Mouse (Mus musculus): ENCODE measurements around the gene Mxd4. TPM values are rescaled to one million over a fixed set of nuclear protein-coding genes. Genes with fewer than 3 reads are reported as not detected.

The Mxd4 gene
- polyA plus RNA-seq, 1 experiment from 2014 or later = 44.3 TPM

DNA sequence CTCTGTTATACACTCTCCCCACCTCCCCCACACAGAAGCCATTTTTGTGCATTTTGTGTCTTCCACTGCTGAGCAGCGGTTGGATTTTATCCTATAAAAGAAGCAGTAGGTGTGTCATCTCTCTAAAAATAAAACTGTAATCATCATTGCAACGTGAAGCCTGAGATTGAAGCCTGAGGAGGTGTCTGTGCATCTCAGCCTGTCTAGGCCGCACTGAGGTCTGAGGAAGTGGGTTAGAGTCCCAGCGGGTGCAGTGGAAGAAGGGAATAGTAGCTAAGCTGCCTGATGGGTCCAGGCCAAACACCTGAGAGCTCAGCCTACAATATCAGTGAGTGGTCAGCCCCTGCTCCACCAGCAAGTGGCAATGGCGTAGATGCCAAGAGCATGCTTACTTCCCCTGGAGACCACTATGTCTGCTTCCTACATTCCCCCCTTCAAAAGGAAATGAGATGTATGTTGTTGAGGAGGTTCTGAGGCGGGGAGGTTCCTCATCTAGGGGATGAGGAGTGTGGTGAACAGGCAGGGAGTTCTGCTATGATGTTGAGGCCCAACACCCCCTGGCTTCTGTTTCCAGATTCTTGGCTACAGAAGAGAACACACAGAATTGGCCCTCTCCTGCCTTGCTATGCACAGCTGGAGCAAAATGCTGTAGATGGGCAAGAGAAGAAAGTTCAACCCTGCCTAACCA is 7.6 kb upstream of the Mxd4 start:
- no peak for ATAC-seq (replicated peaks; ENCODE audit: low FRiP score)
- 86% methylated on average over 6 of the region's 6 CpGs for WGBS
- H3K9me3 ChIP-seq (replicated peaks) = no peaks in the 10 kb centered on the region
- H3K4me3 ChIP-seq (replicated peaks) = no peak overlapping the region
- H3K27ac ChIP-seq = no peak overlapping the region
- H3K9ac ChIP-seq = no peak overlapping the region
- no peak overlapping the region for H3K4me2 ChIP-seq
- H3K4me1 ChIP-seq = peaks cover 5% of the 10 kb centered on the region; the same call in 1 of the 2 replicates
- no peaks in the 10 kb centered on the region for H3K36me3 ChIP-seq
- no peaks in the 10 kb centered on the region for H3K27me3 ChIP-seq

DNA sequence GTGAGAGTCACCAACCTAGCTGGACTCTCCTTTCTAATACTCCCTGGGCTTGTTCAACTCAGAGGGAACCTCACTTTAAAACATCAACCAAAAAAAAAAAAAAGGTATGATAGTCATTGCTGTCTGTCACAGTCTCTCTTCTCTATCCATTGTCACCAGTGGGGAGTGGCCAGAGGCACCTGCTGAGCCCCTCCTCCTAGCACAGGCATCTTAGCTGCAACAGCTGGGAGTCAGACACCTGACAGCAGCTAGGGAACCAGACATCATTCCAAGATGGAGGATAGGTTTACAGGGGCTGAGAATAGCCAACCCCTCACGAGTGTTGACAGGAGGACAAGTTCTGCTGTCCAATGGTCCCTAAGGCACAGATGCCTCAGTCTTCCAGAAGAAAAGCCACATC is 6.9 kb upstream of the Mxd4 start:
- Histone ChIP-seq H3K4me1 (peaks cover 5% of the 10 kb centered on the region; the same call in 1 of the 2 replicates), H3K4me2 (no peak overlapping the region), H3K36me3 (no peaks in the 10 kb centered on the region), H3K9me3 (replicated peaks) (no peaks in the 10 kb centered on the region), H3K9ac (no peak overlapping the region), H3K27me3 (no peaks in the 10 kb centered on the region), H3K4me3 (replicated peaks) (no peak overlapping the region), H3K27ac (no peak overlapping the region)
- no peak for ATAC-seq (replicated peaks; ENCODE audit: low FRiP score)
- 63% methylated on average over 1 of the region's 1 CpGs for WGBS

DNA sequence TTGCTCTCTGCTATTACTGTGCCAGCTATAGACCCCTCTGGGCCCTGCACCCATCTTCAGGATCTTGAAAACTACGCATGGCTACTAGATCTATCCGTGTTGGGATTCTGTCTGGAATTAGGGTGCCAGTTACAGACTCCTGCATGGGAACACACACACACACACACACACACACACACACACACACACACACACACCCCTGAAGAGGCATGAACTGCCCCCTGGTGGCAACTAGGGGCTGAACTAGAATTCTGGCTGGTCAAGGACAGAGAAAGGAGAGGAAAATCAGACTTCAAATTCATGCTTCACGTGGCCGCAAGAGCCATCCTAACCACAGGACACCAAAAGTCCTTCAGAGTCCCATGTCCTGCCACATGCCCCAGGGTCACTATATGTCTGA is 4.3 kb upstream of the Mxd4 start:
- Histone ChIP-seq H3K4me2 (no peak overlapping the region), H3K4me3 (replicated peaks) (no peak overlapping the region), H3K4me1 (peaks cover 16% of the 10 kb centered on the region), H3K9me3 (replicated peaks) (no peaks in the 10 kb centered on the region), H3K9ac (no peak overlapping the region), H3K36me3 (no peaks in the 10 kb centered on the region), H3K27ac (no peak overlapping the region), H3K27me3 (no peaks in the 10 kb centered on the region)
- WGBS = 79% methylated on average over 4 of the region's 4 CpGs
- no peak for ATAC-seq (replicated peaks; ENCODE audit: low FRiP score)

DNA sequence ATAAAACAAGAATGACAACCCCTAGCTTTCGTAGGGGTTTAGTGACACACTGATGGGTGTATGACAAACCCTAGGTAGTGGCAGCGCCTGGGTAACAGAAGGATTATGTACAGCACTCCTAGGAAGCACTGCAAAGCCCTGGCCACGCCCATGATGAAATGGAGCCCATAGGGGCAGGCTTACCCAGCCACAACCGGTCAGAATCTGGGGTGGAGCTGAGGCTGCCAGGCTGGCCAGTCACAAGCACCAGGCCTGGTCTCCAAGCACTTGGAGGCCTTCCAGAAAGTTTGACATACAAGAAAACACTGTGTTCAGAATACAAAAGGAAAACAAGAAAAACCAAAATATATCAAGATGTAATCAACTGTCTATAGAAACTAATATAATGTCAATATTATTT is 3.5 kb upstream of the Mxd4 start:
- Histone ChIP-seq H3K36me3 (no peaks in the 10 kb centered on the region), H3K9ac (no peak overlapping the region), H3K27me3 (no peaks in the 10 kb centered on the region), H3K4me3 (replicated peaks) (no peak overlapping the region), H3K9me3 (replicated peaks) (no peaks in the 10 kb centered on the region), H3K4me1 (peaks cover 23% of the 10 kb centered on the region), H3K27ac (no peak overlapping the region), H3K4me2 (no peak overlapping the region)
- WGBS = 51% methylated on average over 4 of the region's 4 CpGs
- ATAC-seq (replicated peaks; ENCODE audit: low FRiP score) = no peak

DNA sequence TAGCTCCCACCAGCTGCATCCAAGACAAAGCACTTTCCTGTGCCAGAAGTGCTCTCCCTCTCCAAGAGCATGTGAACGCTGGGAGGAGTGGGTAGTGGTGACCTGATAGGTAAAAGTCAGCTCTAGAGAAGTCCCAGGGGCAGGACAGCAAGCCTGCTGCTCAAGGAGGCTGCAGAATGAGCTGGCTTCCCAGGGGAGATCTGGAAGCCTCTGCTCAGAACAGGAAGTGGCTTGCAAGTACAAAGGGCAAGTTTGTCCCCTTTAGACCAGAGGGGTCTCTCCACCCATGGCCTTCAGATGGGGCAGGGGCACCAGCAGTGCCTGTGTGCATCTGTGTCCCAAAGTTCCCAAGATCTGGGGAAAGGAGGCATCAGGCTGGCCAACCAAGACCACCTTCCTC is 2.0 kb upstream of the Mxd4 start:
- no peak overlapping the region for H3K9ac ChIP-seq
- no peak overlapping the region for H3K4me3 ChIP-seq (replicated peaks)
- no peak overlapping the region for H3K4me2 ChIP-seq
- no peak for ATAC-seq (replicated peaks; ENCODE audit: low FRiP score)
- no peak overlapping the region for H3K27ac ChIP-seq
- no peaks in the 10 kb centered on the region for H3K9me3 ChIP-seq (replicated peaks)
- H3K27me3 ChIP-seq = no peaks in the 10 kb centered on the region
- H3K4me1 ChIP-seq = peaks cover 38% of the 10 kb centered on the region
- 71% methylated on average over 1 of the region's 1 CpGs for WGBS
- 0 out of 2 replicates have a peak, but pooled peaks cover 4% of the 10 kb centered on the region for H3K36me3 ChIP-seq

DNA sequence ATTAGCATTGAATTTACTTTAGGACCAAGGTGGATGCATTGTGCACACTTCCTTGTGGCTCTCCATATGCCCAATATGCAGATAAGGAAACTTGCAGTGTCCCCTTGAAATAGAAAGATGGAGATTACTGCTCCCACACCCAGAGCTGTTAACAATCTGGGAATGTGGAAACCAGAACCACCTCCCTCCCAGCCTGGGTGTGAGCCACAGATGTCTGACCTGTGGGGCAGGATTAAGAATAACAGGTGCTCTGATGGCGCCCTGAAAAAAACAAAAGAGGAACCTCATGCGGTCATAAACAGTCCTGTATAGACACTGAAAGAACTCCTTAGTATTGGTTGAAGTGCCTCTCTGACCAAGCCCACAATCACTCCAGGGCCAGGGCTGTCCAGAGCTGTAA is 1.3 kb upstream of the Mxd4 start:
- WGBS = 66% methylated on average over 2 of the region's 2 CpGs
- peak overlapping the region; percentile 92; the same call in 1 of the 2 replicates for H3K27ac ChIP-seq
- peak overlapping the region; percentile 65 for H3K4me2 ChIP-seq
- H3K4me3 ChIP-seq (replicated peaks) = peak overlapping the region; percentile 67; the same call in 1 of the 2 replicates
- 0 out of 2 replicates have a peak, but pooled peaks cover 10% of the 10 kb centered on the region for H3K36me3 ChIP-seq
- no peaks in the 10 kb centered on the region for H3K9me3 ChIP-seq (replicated peaks)
- no peak for ATAC-seq (replicated peaks; ENCODE audit: low FRiP score)
- H3K4me1 ChIP-seq = peaks cover 43% of the 10 kb centered on the region
- H3K9ac ChIP-seq = no peak overlapping the region
- no peaks in the 10 kb centered on the region for H3K27me3 ChIP-seq

DNA sequence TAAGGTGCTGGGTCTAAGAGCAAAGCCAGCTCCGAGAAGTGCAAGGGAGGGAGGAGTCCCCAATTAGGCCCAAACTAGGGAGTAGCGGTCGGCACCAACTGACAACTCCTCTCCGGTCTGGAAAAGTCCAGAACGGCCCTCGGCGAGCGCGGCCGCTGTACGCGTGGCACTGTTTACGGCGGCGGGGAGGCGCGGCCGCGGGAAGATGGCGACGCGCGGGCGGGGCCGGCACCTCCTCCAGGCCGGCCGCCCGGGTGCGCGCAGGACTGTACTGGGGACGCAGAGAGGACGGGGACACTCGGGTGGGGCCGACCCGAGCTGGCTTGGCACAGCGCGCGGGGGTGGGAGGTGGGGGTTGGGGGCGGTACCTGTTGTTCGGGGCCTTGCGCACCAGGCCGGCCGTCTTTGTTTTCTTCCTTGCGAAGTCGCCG is 544 bp downstream of the Mxd4 start:
- Histone ChIP-seq H3K4me1 (peaks cover 57% of the 10 kb centered on the region), H3K4me3 (replicated peaks) (peak overlapping the region; percentile 67)
- WGBS = under 1% methylated on average over 46 of the region's 46 CpGs

DNA sequence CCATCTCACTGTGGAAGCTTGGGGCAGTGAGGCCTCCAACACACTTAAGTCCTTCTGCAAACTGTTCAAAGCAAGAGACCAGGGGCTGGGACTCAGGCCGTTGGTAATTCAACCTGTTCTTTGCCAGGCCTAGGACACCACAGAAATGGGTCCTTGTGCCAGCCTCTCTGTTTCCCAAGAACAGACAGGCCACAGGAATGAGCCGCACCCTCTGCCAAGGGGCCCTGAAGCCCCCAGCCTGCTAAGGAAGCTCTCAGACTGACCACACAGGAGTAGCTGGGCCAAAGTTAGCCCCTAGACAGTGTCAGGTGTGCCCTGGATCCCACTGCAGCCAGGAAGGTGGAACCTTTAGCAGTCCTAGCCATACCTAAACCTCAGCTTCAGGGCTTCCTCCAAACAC is 1.1 kb downstream of the Mxd4 start:
- peak overlapping the region; percentile 67 for H3K9ac ChIP-seq
- H3K4me1 ChIP-seq = peaks cover 57% of the 10 kb centered on the region
- H3K27me3 ChIP-seq = no peaks in the 10 kb centered on the region
- 45% methylated on average over 2 of the region's 2 CpGs for WGBS
- peaks cover 24% of the 10 kb centered on the region for H3K36me3 ChIP-seq
- peak overlapping the region; percentile 91 for H3K27ac ChIP-seq
- no peaks in the 10 kb centered on the region for H3K9me3 ChIP-seq (replicated peaks)
- H3K4me2 ChIP-seq = peak overlapping the region; percentile 65
- ATAC-seq (replicated peaks; ENCODE audit: low FRiP score) = no peak
- H3K4me3 ChIP-seq (replicated peaks) = peak overlapping the region; percentile 67

More for the DNA sequence above, 544 bp downstream of the Mxd4 start:
- no peaks in the 10 kb centered on the region for H3K9me3 ChIP-seq (replicated peaks)
- peak overlapping the region; percentile 67 for H3K9ac ChIP-seq
- peak overlapping the region; percentile 91 for H3K27ac ChIP-seq
- no peaks in the 10 kb centered on the region for H3K27me3 ChIP-seq
- peak overlapping the region; percentile 65 for H3K4me2 ChIP-seq
- peaks cover 19% of the 10 kb centered on the region for H3K36me3 ChIP-seq
- ATAC-seq (replicated peaks; ENCODE audit: low FRiP score) = peak; percentile 10

DNA sequence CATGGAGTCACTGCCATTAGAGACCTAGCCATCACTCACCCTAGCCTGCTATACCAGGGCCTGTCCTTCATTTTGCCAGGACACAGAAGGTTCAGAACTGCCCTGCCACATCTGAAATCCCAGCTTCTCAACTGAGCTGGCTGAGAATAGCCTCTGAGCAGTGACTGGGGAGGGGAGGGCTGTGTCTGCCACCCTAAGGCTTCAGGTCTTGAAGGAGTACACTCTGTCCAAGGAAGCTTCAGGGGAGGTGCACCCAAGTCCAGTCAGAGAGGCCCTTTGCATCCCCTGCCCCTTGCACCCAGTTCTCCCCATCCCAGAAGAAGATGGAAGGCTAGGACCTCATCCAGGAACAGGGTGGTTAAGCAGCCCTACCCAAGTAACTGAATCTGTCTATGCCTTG is 1.7 kb downstream of the Mxd4 start:
- no peaks in the 10 kb centered on the region for H3K9me3 ChIP-seq (replicated peaks)
- peaks cover 54% of the 10 kb centered on the region for H3K4me1 ChIP-seq
- H3K36me3 ChIP-seq = peaks cover 30% of the 10 kb centered on the region
- no peak overlapping the region for H3K27ac ChIP-seq
- ATAC-seq (replicated peaks; ENCODE audit: low FRiP score) = no peak
- H3K9ac ChIP-seq = peak overlapping the region; percentile 67
- H3K4me3 ChIP-seq (replicated peaks) = peak overlapping the region; percentile 67
- H3K4me2 ChIP-seq = peak overlapping the region; percentile 65
- no peaks in the 10 kb centered on the region for H3K27me3 ChIP-seq

DNA sequence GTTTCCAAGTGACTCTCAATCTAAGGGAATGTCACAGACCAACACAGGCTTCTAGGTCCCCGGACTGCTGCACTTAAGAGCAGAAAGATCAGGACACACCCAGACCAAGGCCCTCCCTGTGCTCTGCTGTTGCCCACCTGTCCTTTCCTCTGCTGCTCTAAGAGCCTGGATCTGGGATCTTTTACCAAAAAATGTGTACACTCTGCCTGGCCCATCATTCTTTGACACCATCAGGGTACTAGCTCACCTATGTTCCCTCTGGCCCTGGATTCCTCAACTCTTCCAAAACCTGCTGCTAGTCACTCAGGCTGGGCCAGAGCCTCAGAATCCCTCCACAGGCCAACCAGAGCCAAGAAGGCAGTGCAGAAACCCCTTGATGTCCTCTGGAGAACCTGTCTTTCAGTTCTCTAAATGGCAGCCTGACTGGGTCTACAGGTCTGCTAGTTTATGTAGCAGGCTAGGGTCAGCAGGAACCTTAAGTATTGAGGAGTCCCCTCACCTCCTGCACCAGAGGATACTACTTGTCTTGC is 2.4 kb downstream of the Mxd4 start:
- no peak for ATAC-seq (replicated peaks; ENCODE audit: low FRiP score)
- 89% methylated on average over 1 of the region's 1 CpGs for WGBS
- Histone ChIP-seq H3K4me1 (peaks cover 53% of the 10 kb centered on the region), H3K4me3 (replicated peaks) (0 out of 2 replicates have a peak overlapping the region, but pooled peaks have one; percentile 67), H3K27me3 (no peaks in the 10 kb centered on the region), H3K9me3 (replicated peaks) (no peaks in the 10 kb centered on the region), H3K9ac (peak overlapping the region; percentile 67; the same call in 1 of the 2 replicates), H3K4me2 (peak overlapping the region; percentile 65), H3K27ac (no peak overlapping the region), H3K36me3 (peaks cover 36% of the 10 kb centered on the region)

DNA sequence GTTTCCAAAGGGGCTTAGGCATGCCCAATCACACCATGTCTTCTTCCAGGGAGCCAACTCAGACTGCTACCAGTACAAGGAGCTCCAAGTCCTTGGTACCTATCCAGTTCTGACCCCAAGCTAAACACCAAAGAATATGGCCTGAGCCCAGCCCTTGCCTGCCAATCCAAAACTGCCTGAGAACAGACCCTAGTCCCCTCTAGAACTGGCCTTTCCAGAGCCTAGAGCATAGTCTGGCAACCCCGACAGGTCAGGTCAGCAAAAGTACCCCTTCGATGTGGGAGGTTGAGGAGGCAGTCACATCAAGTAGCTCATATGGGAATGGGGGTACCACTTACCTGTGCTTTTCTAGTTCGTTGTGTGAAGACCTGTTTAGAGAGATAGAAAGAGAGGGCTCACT is 3.5 kb downstream of the Mxd4 start:
- peaks cover 51% of the 10 kb centered on the region for H3K4me1 ChIP-seq
- no peak overlapping the region for H3K4me3 ChIP-seq (replicated peaks)
- no peak overlapping the region for H3K4me2 ChIP-seq
- peaks cover 48% of the 10 kb centered on the region for H3K36me3 ChIP-seq
- WGBS = 95% methylated on average over 3 of the region's 3 CpGs
- H3K27ac ChIP-seq = 0 out of 2 replicates have a peak overlapping the region, but pooled peaks have one; percentile 7
- no peaks in the 10 kb centered on the region for H3K27me3 ChIP-seq
- H3K9me3 ChIP-seq (replicated peaks) = no peaks in the 10 kb centered on the region
- H3K9ac ChIP-seq = no peak overlapping the region; the same call in 1 of the 2 replicates
- ATAC-seq (replicated peaks; ENCODE audit: low FRiP score) = no peak

DNA sequence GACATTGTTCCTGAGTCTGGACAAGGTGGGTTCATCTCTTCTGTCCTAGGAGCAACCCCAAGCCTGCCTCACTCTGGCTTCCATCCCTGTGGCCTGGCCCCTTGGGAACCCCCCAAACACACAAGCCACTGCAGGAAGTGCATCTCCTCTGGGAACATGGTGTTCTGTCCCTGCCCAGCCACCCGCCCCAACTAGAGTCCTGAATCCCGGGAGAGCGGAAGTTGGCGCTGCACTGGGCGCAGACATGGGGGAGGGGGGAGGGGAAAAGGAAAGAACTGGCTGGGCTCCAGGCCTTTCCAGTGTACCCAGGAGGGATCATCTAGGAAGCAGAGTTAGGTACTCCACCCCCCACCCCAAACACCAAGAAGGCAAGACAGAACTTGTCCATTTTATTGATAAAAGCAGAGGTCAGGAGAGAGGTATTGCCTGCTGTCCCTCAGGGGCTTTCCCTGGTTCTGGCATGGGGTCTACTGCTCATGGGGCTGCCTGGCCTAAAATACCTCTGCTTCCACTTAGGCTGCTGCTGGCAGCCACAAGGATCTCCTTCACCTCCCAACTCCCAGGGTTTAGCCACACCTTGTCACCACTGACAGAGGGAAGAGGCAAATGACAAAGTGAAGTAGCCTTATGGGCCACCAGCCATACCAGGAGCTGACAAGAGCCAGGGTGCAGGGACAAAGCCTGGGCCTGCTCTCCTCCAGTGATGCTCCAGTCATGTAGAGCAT is 4.2 kb downstream of the Mxd4 start:
- H3K4me1 ChIP-seq = peaks cover 44% of the 10 kb centered on the region
- H3K27me3 ChIP-seq = no peaks in the 10 kb centered on the region
- no peak for ATAC-seq (replicated peaks; ENCODE audit: low FRiP score)
- 0 out of 2 replicates have a peak overlapping the region, but pooled peaks have one; percentile 7 for H3K27ac ChIP-seq
- H3K36me3 ChIP-seq = peaks cover 54% of the 10 kb centered on the region
- H3K4me2 ChIP-seq = no peak overlapping the region
- H3K4me3 ChIP-seq (replicated peaks) = no peak overlapping the region
- H3K9me3 ChIP-seq (replicated peaks) = no peaks in the 10 kb centered on the region
- H3K9ac ChIP-seq = no peak overlapping the region
- WGBS = 70% methylated on average over 5 of the region's 5 CpGs

Data from kidney, embryonic 15.5 days (tissue).